Mouse (Mus musculus): ENCODE data around the gene Vti1a. TPM values are rescaled to one million over a fixed set of nuclear protein-coding genes. Genes with fewer than 3 reads are reported as not detected.

Gene Vti1a
- polyA plus RNA-seq, 1 experiment from 2014 or later = 27.8 TPM

DNA sequence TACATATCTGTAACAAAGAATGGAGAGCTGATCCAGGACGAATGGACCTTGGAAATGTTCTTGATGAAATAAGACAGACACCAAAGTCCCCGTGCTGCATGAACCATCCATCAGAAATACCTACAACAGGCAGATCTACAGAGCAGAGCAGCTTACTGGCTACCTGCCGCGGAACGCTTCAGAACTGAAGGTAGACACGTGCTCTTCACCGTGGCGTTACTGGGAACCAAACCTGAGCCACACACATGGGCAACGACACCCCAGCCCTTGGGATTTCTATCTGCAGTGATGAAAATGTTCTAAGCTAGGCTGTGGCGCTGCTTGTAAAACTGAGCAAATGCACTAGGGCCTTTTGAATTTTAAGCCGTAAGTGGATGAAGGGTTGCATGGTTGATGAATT lies 249.0 kb downstream of the Vti1a start:
- H3K27ac ChIP-seq = no peak overlapping the region
- no peaks in the 10 kb centered on the region for H3K36me3 ChIP-seq
- H3K9me3 ChIP-seq = no peaks in the 10 kb centered on the region
- no peaks in the 10 kb centered on the region for H3K27me3 ChIP-seq
- no peak overlapping the region for H3K4me2 ChIP-seq
- H3K9ac ChIP-seq = no peak overlapping the region
- H3K4me1 ChIP-seq = 0 out of 2 replicates have a peak, but pooled peaks cover 5% of the 10 kb centered on the region
- no peak for ATAC-seq (ENCODE audit: borderline replicate concordance, extremely low read depth, low FRiP score, low TSS enrichment)
- no peak overlapping the region for H3K4me3 ChIP-seq
- WGBS = 82% methylated on average over 11 of the region's 11 CpGs

DNA sequence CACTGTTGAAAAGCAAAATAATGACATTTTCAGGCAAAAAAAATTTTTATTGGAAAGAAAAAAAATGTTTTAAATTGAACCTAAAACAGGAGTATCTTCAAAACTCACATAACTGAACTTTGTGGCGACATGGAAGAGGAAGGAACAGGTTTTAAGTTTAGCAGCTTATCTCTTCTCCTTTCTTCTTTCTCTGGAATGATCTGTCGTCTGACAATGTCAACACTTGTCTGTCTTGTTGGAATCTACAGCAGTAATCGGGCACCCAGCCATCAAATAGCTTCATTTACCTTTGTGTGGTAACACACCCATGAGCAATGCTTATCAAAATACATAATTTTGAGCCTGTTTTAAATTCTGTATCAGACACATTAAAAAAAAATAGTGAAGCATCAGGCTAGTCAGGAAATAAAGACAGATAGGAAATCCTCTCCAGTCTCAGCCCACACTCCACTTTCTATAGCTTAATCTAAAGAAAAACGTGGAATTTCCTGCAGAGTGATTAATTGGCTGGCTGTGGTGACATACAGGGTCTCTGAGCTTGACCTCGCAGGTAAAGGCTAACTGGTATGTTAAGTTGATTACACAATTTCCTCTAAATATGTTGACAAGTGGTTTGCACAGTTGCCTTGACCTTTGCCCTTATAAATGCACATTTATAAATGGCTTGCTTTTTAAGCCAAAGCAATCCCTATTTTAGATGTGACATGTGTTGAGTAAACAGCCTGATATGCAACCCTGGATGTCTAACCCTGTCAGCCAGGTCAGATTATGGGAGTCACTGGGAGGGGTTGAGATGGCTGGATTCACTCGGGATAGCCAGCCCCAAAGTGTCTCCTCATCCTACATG lies 249.7 kb downstream of the Vti1a start:
- Histone ChIP-seq H3K27me3 (no peaks in the 10 kb centered on the region), H3K36me3 (no peaks in the 10 kb centered on the region), H3K27ac (no peak overlapping the region), H3K4me2 (no peak overlapping the region), H3K9me3 (no peaks in the 10 kb centered on the region), H3K9ac (no peak overlapping the region), H3K4me1 (0 out of 2 replicates have a peak, but pooled peaks cover 5% of the 10 kb centered on the region), H3K4me3 (no peak overlapping the region)
- 23% methylated on average over 6 of the region's 6 CpGs for WGBS
- ATAC-seq (ENCODE audit: borderline replicate concordance, extremely low read depth, low FRiP score, low TSS enrichment) = no peak

DNA sequence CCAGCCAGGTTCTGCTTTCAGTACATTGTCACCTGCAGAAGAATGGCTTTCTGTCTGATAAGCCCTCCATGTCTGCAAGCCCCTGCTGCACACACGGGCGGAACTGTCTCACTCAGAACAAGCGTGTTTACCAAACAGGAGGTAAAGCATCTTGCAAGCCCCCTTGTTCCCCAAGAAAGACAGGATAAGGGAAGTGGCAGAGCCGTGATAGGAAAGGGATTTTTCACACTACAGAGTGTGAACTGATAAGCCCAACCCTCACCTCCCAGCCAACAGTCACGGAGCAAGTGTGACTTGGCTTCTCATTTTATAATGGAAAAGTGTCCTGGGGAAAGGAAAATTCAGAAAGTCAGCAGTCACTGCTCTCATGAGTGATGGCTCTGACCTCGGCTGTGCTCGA lies 253.0 kb downstream of the Vti1a start:
- Histone ChIP-seq H3K9me3 (no peaks in the 10 kb centered on the region), H3K36me3 (no peaks in the 10 kb centered on the region), H3K4me1 (no peaks in the 10 kb centered on the region), H3K4me2 (no peak overlapping the region), H3K27ac (no peak overlapping the region), H3K27me3 (no peaks in the 10 kb centered on the region), H3K9ac (no peak overlapping the region), H3K4me3 (no peak overlapping the region)
- 39% methylated on average over 7 of the region's 7 CpGs for WGBS
- no peak for ATAC-seq (ENCODE audit: borderline replicate concordance, extremely low read depth, low FRiP score, low TSS enrichment)

DNA sequence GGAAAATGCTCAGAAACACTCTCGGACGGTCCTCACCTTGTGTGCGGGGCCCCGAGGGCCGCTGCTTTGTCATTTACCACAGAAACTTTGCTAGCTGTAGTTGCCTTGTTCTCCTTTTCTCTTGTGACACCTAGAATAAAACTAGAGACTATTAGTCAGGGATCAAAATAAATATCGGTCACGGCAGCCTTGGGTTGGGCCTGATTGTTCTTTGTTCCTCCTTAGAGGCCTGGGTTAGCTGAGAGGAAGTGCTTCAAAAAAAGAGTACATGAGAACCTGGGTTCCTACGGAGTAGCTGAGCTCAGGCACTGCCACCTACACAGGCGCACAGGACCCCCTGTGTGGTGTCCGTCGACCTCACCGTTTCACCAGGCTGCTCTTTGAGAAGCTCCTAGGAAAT lies 253.8 kb downstream of the Vti1a start:
- 74% methylated on average over 12 of the region's 12 CpGs for WGBS
- H3K27me3 ChIP-seq = no peaks in the 10 kb centered on the region
- no peaks in the 10 kb centered on the region for H3K36me3 ChIP-seq
- H3K4me1 ChIP-seq = no peaks in the 10 kb centered on the region
- no peak for ATAC-seq (ENCODE audit: borderline replicate concordance, extremely low read depth, low FRiP score, low TSS enrichment)
- no peaks in the 10 kb centered on the region for H3K9me3 ChIP-seq
- H3K4me3 ChIP-seq = no peak overlapping the region
- no peak overlapping the region for H3K27ac ChIP-seq
- no peak overlapping the region for H3K4me2 ChIP-seq
- H3K9ac ChIP-seq = no peak overlapping the region

DNA sequence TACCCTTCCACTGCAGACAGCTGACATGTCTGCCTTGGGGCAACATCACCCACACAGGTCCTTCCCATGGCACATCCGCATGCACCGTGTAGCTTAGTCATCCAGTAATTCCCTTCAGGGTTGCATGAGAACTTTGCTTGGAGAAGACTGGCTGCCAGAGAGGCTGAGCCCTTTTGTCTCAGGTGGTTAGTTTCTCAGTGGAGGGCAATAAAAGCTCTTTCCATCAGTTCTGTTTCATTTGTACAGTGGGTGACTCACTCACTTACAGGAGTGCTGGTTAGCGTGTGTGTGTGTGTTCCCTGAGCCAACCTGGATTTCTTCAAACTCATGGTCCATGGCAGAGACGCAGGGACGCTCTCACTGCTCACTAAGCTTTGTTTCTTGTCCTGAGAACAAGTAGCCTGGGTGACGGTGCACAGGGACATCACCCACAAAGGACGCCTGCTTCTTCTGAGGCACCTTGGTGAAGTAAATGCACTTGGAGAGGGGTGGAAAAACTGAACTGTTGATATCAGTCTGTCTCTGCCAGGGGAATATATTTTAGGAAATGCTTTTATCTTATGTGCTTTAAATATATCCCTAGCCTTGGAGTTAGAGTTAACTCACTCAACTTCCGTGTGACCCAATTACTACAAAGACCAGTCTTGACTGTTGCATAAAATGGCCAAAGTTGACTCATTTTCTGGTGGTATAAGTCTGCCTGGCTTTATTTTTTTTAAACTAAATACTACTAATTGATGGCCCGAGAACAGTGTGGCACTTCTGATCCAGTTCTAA lies 254.6 kb downstream of the Vti1a start:
- H3K4me2 ChIP-seq = no peak overlapping the region
- no peaks in the 10 kb centered on the region for H3K4me1 ChIP-seq
- H3K27me3 ChIP-seq = no peaks in the 10 kb centered on the region
- H3K27ac ChIP-seq = no peak overlapping the region
- no peak for ATAC-seq (ENCODE audit: borderline replicate concordance, extremely low read depth, low FRiP score, low TSS enrichment)
- 85% methylated on average over 9 of the region's 9 CpGs for WGBS
- H3K9me3 ChIP-seq = no peaks in the 10 kb centered on the region
- H3K36me3 ChIP-seq = no peaks in the 10 kb centered on the region
- no peak overlapping the region for H3K9ac ChIP-seq
- H3K4me3 ChIP-seq = no peak overlapping the region

DNA sequence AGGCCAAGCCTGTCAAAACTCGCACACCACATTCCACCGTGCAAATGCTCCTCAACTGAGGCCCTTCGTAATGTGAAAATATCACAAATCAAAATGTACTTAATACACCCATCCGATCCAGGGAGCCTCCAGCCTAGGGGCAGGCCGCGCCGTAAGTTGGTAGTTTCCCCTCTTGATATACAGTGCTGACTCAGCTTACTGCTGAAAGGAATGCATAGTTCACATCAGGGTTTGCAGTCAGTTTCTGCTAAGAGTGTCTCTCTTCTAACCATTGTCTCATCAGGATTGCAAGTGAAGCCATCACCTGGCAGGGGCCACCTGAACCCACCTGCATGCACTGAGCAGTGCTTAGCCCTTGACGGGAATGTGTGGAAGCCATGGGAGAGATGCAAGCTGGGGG lies 255.4 kb downstream of the Vti1a start:
- Histone ChIP-seq H3K27me3 (no peaks in the 10 kb centered on the region), H3K4me3 (no peak overlapping the region), H3K36me3 (no peaks in the 10 kb centered on the region), H3K27ac (no peak overlapping the region), H3K9me3 (no peaks in the 10 kb centered on the region), H3K4me2 (no peak overlapping the region), H3K4me1 (no peaks in the 10 kb centered on the region), H3K9ac (no peak overlapping the region)
- no peak for ATAC-seq (ENCODE audit: borderline replicate concordance, extremely low read depth, low FRiP score, low TSS enrichment)
- 85% methylated on average over 8 of the region's 8 CpGs for WGBS

DNA sequence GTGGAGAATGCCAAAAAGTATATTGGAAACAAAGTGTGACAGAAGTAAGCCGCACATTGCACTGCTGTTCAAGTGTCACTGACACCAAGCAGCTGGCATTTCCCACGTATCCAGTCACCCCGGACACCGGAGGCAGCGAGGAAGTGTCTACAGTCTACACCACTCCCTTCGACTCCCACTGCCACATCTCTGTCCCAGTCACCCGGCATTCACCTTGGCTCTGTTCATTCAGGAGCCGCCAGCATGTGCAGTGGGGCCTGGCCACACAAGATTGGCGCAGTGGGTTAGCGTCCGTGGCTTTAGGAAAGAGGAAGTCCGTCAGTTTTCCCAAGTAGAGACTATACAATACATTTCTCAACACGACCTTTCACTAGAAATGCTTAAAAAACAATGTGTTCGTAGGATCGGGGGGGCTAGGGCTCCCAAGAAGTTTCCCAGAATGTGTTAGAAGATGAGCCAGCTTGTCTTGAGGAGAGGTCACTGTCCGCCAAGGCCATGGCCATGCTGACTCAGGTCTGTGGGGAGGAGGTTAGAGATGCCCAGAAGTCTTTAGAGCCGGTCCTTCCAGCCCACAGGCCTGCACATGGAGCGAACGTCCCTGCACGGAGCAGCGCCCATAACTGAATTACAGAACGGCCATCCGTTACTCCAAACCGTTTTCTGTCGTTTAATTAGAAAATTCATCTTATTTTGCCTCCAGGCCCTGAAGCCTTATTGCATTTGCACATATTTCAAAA lies 261.4 kb downstream of the Vti1a start:
- 66% methylated on average over 25 of the region's 25 CpGs for WGBS
- Histone ChIP-seq H3K27ac (no peak overlapping the region), H3K9me3 (no peaks in the 10 kb centered on the region), H3K4me1 (peaks cover 13% of the 10 kb centered on the region), H3K4me2 (no peak overlapping the region), H3K9ac (no peak overlapping the region), H3K4me3 (no peak overlapping the region), H3K27me3 (no peaks in the 10 kb centered on the region), H3K36me3 (no peaks in the 10 kb centered on the region)
- no peak for ATAC-seq (ENCODE audit: borderline replicate concordance, extremely low read depth, low FRiP score, low TSS enrichment)

DNA sequence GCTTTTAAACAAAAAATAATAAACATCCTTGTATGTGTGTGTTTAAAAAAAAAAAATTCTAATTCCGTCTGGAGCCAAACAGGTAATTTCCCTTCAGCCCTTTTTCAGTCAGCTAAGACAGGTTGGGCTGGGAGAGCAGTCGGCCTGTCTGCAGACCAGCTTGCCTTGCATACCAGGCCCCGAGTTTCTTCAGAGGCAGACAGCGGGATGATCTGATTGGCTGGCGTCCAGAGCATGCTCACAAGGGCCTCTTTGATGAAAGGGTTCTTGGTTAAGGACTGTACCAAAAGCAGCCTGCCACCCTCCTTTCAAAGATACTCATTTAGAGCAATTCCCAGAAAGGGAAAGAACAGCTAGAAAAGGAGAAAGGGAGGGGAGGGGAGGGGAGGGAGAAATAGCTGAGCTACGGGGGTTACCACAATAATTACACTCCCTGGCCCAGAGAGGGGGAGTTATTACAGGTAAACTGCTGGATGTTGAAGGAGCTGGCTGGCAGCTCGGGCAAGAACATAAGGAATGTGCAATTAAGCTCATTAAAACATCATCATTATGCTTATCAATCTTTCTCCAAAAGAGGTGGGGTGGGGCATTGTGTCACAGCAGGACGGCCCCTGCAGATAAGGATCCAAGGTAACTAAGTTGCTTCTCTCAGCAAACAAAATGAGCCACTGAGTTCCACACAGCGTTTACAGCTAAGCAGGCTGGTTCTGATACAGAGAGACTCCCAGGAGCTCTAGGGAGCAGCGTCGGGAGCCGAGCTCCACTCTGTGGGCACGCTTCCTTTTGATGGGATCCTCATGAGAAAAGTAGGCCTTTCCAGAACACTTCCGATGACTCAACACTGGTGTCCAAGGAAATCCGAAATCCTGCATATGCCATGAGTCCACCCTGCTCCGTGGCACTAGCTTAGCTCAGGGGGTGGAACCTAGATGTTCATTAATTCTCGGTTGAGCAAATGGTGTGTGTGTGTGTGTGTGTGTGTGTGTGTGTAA lies 262.3 kb downstream of the Vti1a start:
- H3K36me3 ChIP-seq = no peaks in the 10 kb centered on the region
- no peak overlapping the region for H3K9ac ChIP-seq
- no peak overlapping the region for H3K27ac ChIP-seq
- peak; percentile 46; the same call in 1 of the 2 replicates for ATAC-seq (ENCODE audit: borderline replicate concordance, extremely low read depth, low FRiP score, low TSS enrichment)
- no peak overlapping the region for H3K4me2 ChIP-seq
- peaks cover 16% of the 10 kb centered on the region for H3K4me1 ChIP-seq
- H3K27me3 ChIP-seq = no peaks in the 10 kb centered on the region
- 46% methylated on average over 17 of the region's 17 CpGs for WGBS
- H3K4me3 ChIP-seq = no peak overlapping the region
- no peaks in the 10 kb centered on the region for H3K9me3 ChIP-seq

DNA sequence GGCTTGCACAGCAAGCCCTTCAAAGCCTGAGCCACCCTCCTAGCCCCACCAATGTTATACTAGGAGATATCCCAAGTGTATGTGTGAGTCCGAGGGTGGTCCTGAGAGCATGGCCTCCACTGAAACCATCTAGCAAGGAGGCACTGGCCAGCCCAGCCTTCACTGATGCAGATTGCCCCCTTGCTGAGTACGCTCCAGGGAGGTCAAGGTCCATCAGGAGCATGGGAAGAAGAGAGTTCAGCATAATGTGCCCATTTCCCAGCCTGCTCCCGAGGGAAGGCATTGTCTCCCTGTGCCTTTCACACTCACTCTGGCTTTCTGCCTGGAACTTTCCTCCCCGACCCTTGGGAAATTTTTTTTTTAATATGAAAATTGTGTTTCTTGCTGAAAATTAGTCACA lies 263.2 kb downstream of the Vti1a start:
- H3K9me3 ChIP-seq = no peaks in the 10 kb centered on the region
- H3K27me3 ChIP-seq = no peaks in the 10 kb centered on the region
- H3K4me3 ChIP-seq = no peak overlapping the region
- H3K36me3 ChIP-seq = no peaks in the 10 kb centered on the region
- no peak overlapping the region for H3K27ac ChIP-seq
- peaks cover 16% of the 10 kb centered on the region for H3K4me1 ChIP-seq
- 74% methylated on average over 4 of the region's 4 CpGs for WGBS
- no peak for ATAC-seq (ENCODE audit: borderline replicate concordance, extremely low read depth, low FRiP score, low TSS enrichment)
- H3K4me2 ChIP-seq = no peak overlapping the region
- H3K9ac ChIP-seq = no peak overlapping the region

DNA sequence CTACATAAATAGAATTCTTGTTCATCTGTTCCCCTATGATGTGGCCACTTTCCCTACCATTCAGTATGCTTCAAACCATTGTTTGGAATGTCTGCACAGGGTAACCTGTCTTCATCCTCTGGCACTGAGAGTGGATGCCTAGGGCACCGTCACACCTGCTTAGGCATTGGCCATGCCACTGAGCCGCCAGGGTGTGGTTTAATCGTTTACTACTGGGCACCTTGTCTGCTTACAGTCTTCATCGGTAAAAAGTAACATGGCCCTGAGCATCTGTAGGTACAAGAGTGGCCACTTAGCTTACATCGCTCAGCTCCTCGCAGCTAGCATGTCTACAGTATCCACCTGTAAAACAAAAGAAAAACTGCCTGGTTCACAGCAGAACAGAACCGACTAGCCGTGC lies 264.1 kb downstream of the Vti1a start:
- Histone ChIP-seq H3K4me3 (no peak overlapping the region), H3K4me2 (no peak overlapping the region), H3K36me3 (no peaks in the 10 kb centered on the region), H3K27ac (no peak overlapping the region), H3K9ac (no peak overlapping the region), H3K27me3 (no peaks in the 10 kb centered on the region), H3K4me1 (peaks cover 16% of the 10 kb centered on the region), H3K9me3 (no peaks in the 10 kb centered on the region)
- ATAC-seq (ENCODE audit: borderline replicate concordance, extremely low read depth, low FRiP score, low TSS enrichment) = no peak
- 85% methylated on average over 8 of the region's 8 CpGs for WGBS

DNA sequence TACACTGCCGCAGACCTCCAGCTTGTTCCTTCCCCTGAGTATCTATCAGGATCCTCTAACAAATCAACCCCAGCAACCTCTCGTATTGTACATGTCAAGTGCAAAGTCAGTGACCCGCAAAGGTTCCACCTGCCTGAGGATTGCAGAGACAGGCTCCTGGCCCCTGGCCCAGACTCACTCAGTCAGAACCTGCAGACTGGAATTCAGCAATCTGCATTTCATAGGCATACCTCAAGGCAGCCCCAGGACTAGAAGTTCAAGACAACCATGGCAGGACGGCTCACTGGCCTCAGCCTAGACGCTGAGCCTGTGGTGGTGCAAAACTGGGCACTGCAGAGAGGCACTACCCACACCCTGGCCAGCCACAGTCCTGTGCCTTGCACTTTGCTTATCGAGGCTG lies 264.6 kb downstream of the Vti1a start:
- H3K9me3 ChIP-seq = no peaks in the 10 kb centered on the region
- no peak overlapping the region for H3K4me2 ChIP-seq
- ATAC-seq (ENCODE audit: borderline replicate concordance, extremely low read depth, low FRiP score, low TSS enrichment) = no peak
- no peak overlapping the region for H3K9ac ChIP-seq
- no peak overlapping the region for H3K27ac ChIP-seq
- H3K4me1 ChIP-seq = peaks cover 16% of the 10 kb centered on the region
- WGBS = 77% methylated on average over 6 of the region's 6 CpGs
- H3K27me3 ChIP-seq = no peaks in the 10 kb centered on the region
- H3K4me3 ChIP-seq = no peak overlapping the region
- no peaks in the 10 kb centered on the region for H3K36me3 ChIP-seq
